Mouse (Mus musculus) megakaryocyte, embryonic 14.5 days (primary cell): ENCODE measurements around the gene Dazap2.

Source experiments
- FLI1 ChIP-seq: IDR thresholded peaks from 2 replicates; pipeline ENCODE4 v1.6.1; 2012; ENCODE audit warnings: low read length, inconsistent platforms, mixed read lengths
- GATA1 ChIP-seq: IDR thresholded peaks from 3 replicates; pipeline ENCODE4 v1.6.1; 2012; ENCODE audit warnings: mixed read lengths, low read length, inconsistent platforms, borderline replicate concordance

DNA sequence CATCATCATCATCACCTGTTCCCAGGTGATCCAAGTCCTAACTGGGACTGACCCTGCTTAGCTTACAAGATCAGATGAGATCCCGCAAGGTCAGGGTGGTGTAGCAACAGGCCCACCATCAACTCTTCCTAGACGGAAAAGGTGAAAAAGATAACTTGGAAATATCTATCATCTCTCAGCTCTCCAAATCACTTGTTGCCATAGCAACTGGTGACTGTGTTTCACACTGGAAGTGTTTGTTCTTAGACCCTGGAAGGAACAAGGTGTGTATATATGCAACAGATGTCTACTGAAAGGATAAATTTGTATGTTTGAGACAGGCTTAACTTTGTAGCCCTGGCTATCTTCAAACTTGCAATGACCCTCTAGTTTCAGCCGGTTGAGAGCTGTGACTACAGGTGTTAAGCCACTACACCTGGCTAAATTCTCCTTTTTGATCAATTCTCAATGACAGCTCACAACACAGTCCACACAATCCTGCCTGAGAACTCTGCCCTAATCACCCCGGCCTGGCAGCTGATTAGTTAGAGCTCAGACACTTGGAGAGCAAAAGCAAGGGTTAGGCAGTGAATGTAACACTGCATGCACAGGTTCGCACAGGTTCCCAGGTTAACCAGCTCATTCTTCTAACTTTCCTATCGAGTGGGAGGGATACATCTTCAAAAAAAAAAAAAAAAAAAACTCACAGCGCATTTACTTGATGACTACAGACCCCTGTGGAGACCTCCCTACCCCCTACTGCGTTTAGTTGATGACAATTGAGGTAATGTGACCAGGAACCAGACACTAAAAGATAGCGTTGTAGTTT, 50.5 kb downstream of the Dazap2 start:
- TF ChIP-seq GATA1 = no peak
- no peak for TF ChIP-seq FLI1
